Mouse (Mus musculus): Measurements from ENCODE around the gene Epp13.

The Epp13 gene

GRCm38 (mm10) chr7:6283451-6284075, 31.1 kb downstream of the Epp13 start:
- no peak for TF ChIP-seq GATA4 (IDR thresholded peaks at IDR 0.05; ENCODE audit: insufficient replicate concordance, low read length)

GRCm38 (mm10) chr7:6284442-6285012, 32.0 kb downstream of the Epp13 start:
- TF ChIP-seq GATA4 (IDR thresholded peaks at IDR 0.05; ENCODE audit: insufficient replicate concordance, low read length) = no peak

- TF ChIP-seq GATA4 (IDR thresholded peaks at IDR 0.05; ENCODE audit: insufficient replicate concordance, low read length) = no peak
Measured at GRCm38 (mm10) chr7:6285366-6285765, 32.9 kb downstream of the Epp13 start.

- no peak for TF ChIP-seq GATA4 (IDR thresholded peaks at IDR 0.05; ENCODE audit: insufficient replicate concordance, low read length)
Measured at GRCm38 (mm10) chr7:6285842-6286705, 33.6 kb downstream of the Epp13 start, which contains the start of gene Zfp667. Zfp667 (plus strand) TSS chr7:6286579.

- no peak for TF ChIP-seq GATA4 (IDR thresholded peaks at IDR 0.05; ENCODE audit: insufficient replicate concordance, low read length)
Measured at GRCm38 (mm10) chr7:6286921-6287531, 34.5 kb downstream of the Epp13 start.

GRCm38 (mm10) chr7:6330458-6331232, 78.1 kb downstream of the Epp13 start:
- no peak for TF ChIP-seq GATA4 (IDR thresholded peaks at IDR 0.05; ENCODE audit: insufficient replicate concordance, low read length)

GRCm38 (mm10) chr7:6331233-6331956, 78.9 kb downstream of the Epp13 start, which contains the start of gene Zfp583:
Zfp583 (minus strand) TSS chr7:6331285.
- TF ChIP-seq GATA4 (IDR thresholded peaks at IDR 0.05; ENCODE audit: insufficient replicate concordance, low read length) = no peak
